Mouse (Mus musculus): ENCODE results near the gene Nrsn2.

DNA sequence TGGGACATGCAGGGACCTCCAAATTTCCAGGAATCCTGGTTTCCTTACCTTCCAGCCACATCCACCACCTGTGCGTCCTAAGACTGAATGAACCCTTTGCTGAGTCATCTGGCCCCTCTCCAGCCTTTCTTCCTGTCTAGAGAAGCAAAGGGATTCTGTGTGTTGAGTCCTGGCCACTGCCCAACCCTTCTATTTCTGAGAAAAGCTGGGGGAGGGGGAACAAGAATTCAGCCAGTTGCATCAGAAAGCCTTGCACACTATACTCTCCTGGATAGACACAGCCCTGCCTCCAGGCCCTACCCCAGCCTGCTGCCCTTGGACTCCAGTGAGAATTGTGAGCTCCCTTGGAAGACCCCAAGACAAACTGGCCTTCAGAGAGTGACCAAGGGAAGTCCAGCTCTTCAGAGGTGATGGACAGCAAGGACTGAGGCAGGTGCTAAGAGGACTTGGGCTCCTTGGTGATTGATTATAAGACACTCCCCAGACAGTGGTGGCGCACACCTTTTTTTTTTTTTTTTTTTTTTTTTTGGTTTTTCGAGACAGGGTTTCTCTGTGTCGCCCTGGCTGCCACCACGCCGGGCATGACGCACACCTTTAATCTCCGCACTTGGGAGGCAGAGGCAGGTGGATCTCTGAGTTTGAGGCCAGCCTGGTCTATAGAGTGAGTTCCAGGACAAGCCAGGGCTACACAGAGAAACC lies 26.4 kb downstream of the Nrsn2 start:
- TF ChIP-seq CTCF (conservative IDR thresholded peaks at IDR 0.05; ENCODE audit: low read length) (no peak), POU5F1 (IDR thresholded peaks at IDR 0.05; ENCODE audit: borderline replicate concordance, low read length) (no peak), NANOG (IDR thresholded peaks at IDR 0.05; ENCODE audit: borderline replicate concordance, low read length) (no peak)
